Mouse (Mus musculus) heart, embryonic 14.5 days (tissue): ENCODE measurements around the gene Dvl3. TPM values are rescaled to one million over a fixed set of nuclear protein-coding genes. Genes with fewer than 3 reads are reported as not detected.

Source experiments
- ATAC-seq: fragments of 200-750 bp; cut with Nextera tagmentation; 2 replicates; pipeline ENCODE4 v1.8.0; 2017; ENCODE audit warnings: low read depth, moderate TSS enrichment; ENCODE audit not compliant: insufficient number of reproducible peaks, insufficient read depth, low FRiP score
- H3K27ac ChIP-seq, 2 experiments: fragments of 200-500 bp in 1 of 2; fragments of 300-500 bp in 1 of 2; sonication (generic) in 1 of 2; replicated peaks in 1 of 2; 2 replicates each; pipeline ENCODE4 v1.5.1; 2012 to 2014; ENCODE audit warnings: low read depth in 2 of 2, low read length in 2 of 2, control low read depth in 1 of 2, mild to moderate bottlenecking in 1 of 2, mixed read lengths in 1 of 2; ENCODE audit not compliant: control insufficient read depth in 1 of 2, insufficient read depth in 1 of 2
- H3K27me3 ChIP-seq: fragments of 300-500 bp; sonication (generic); 2 replicates; pipeline ENCODE4 v1.6.1; 2014; ENCODE audit warnings: mild to moderate bottlenecking, low read length, control low read depth; ENCODE audit not compliant: control insufficient read depth, insufficient read depth
- H3K36me3 ChIP-seq: fragments of 300-500 bp; sonication (generic); 2 replicates; pipeline ENCODE4 v1.6.1; 2014; ENCODE audit warnings: mild to moderate bottlenecking, control low read depth, low read length, mixed read lengths; ENCODE audit not compliant: control insufficient read depth, insufficient read depth
- H3K4me1 ChIP-seq, 2 experiments: fragments of 200-500 bp in 1 of 2; fragments of 300-500 bp in 1 of 2; sonication (generic) in 1 of 2; 2 replicates each; pipeline ENCODE4 v1.6.1; 2012 to 2014; ENCODE audit warnings: low read length in 2 of 2, control low read depth in 1 of 2, mixed read lengths in 1 of 2; ENCODE audit not compliant: control insufficient read depth in 2 of 2, insufficient read depth in 2 of 2
- H3K4me2 ChIP-seq: fragments of 300-500 bp; sonication (generic); 2 replicates; pipeline ENCODE4 v1.6.1; 2014; ENCODE audit warnings: mild to moderate bottlenecking, low read length
- H3K4me3 ChIP-seq, 2 experiments: fragments of 200-500 bp in 1 of 2; fragments of 300-500 bp in 1 of 2; sonication (generic) in 1 of 2; 2 replicates each; pipeline ENCODE4 v1.5.1; 2012 to 2014; ENCODE audit warnings: low read length in 2 of 2, mild to moderate bottlenecking in 2 of 2, control low read depth in 1 of 2, low read depth in 1 of 2, moderate library complexity in 1 of 2; ENCODE audit not compliant: control insufficient read depth in 1 of 2, insufficient read depth in 1 of 2
- H3K9ac ChIP-seq: fragments of 300-500 bp; sonication (generic); 2 replicates; pipeline ENCODE4 v1.6.1; 2014; ENCODE audit warnings: mild to moderate bottlenecking, low read length
- H3K9me3 ChIP-seq: fragments of 300-500 bp; sonication (generic); 2 replicates; pipeline ENCODE4 v1.6.1; 2016; ENCODE audit warnings: low read length, control low read depth; ENCODE audit not compliant: control insufficient read depth
- WGBS: fragments of 180-500 bp; shearing (Covaris S2); extraction: QIAGEN DNeasy Blood & Tissue Kit; methylation state at CpG from one replicate; pipeline ENCODE4 v1.1.7; 2014; 5-methylcytosine and 5-hydroxymethylcytosine counted together
- polyA plus RNA-seq: library from polyadenylated mRNA; unstranded; fragments of >200 nt; fragmentation: Nextera tagmentation; extraction: Ambion mirVana; gene quantifications from 2 replicates; pipeline ENCODE4 v1.2.1, GENCODE M21; 2014

Dvl3 gene
- polyA plus RNA-seq, 1 experiment from 2014 or later = 21.0 TPM

- ATAC-seq = peak; percentile 99
- Histone ChIP-seq H3K4me2 (peak within 1 kb of the TSS; percentile 88), H3K27ac (peak within 1 kb of the TSS; percentile 72 to 73), H3K36me3 (peaks cover 61% of the 10 kb centered on the region), H3K4me3 (peak within 1 kb of the TSS; percentile 74 to 77), H3K9ac (peak within 1 kb of the TSS; percentile 91), H3K9me3 (no peaks in the 10 kb centered on the region), H3K27me3 (no peaks in the 10 kb centered on the region), H3K4me1 (peaks cover 2 to 14% of the 10 kb centered on the region in 2 experiments; a peak in 3 of 4 replicates)
- WGBS = under 1% methylated on average over 56 of the region's 56 CpGs
Measured at GRCm38 (mm10) chr16:20548096-20548948, 31.5 kb downstream of the Dvl3 start, which contains the start of gene Abcf3. Gene Abcf3 (plus strand): TSS chr16:20548577.

GRCm38 (mm10) chr16:20549161-20549560 lies 32.4 kb downstream of the Dvl3 start:
- ATAC-seq = no peak
- Histone ChIP-seq H3K9me3 (no peaks in the 10 kb centered on the region), H3K27ac (peak overlapping the region in 1 of 2 experiments; percentile 59; a peak in 1 of 4 replicates), H3K4me2 (peak overlapping the region; percentile 88), H3K27me3 (no peaks in the 10 kb centered on the region), H3K4me3 (peak overlapping the region; percentile 74 to 77), H3K4me1 (peaks cover 2 to 14% of the 10 kb centered on the region in 2 experiments; a peak in 3 of 4 replicates), H3K9ac (peak overlapping the region; percentile 91), H3K36me3 (peaks cover 63% of the 10 kb centered on the region)
- 39% methylated on average over 9 of the region's 9 CpGs for WGBS

GRCm38 (mm10) chr16:20551691-20552090 lies 34.9 kb downstream of the Dvl3 start:
- ATAC-seq = no peak
- no peak overlapping the region for H3K4me2 ChIP-seq
- no peak overlapping the region for H3K4me3 ChIP-seq
- no peak overlapping the region for H3K27ac ChIP-seq
- 93% methylated on average over 5 of the region's 5 CpGs for WGBS
- H3K27me3 ChIP-seq = no peaks in the 10 kb centered on the region
- no peak overlapping the region for H3K9ac ChIP-seq
- peaks cover 2 to 14% of the 10 kb centered on the region in 2 experiments; a peak in 3 of 4 replicates for H3K4me1 ChIP-seq
- H3K9me3 ChIP-seq = no peaks in the 10 kb centered on the region
- H3K36me3 ChIP-seq = peaks cover 66% of the 10 kb centered on the region

- no peak for ATAC-seq
- Histone ChIP-seq H3K4me2 (no peak overlapping the region), H3K4me3 (no peak overlapping the region), H3K4me1 (peaks cover 2 to 11% of the 10 kb centered on the region in 2 experiments; a peak in 3 of 4 replicates), H3K9ac (no peak overlapping the region), H3K27ac (no peak overlapping the region), H3K27me3 (no peaks in the 10 kb centered on the region), H3K9me3 (no peaks in the 10 kb centered on the region), H3K36me3 (peaks cover 75% of the 10 kb centered on the region)
- 88% methylated on average over 1 of the region's 1 CpGs for WGBS
Measured at GRCm38 (mm10) chr16:20552594-20552993, 35.8 kb downstream of the Dvl3 start.

- Histone ChIP-seq H3K36me3 (peaks cover 97% of the 10 kb centered on the region), H3K9ac (no peak overlapping the region), H3K4me2 (no peak overlapping the region), H3K9me3 (no peaks in the 10 kb centered on the region), H3K27me3 (no peaks in the 10 kb centered on the region), H3K4me3 (no peak overlapping the region), H3K4me1 (no peaks in the 10 kb centered on the region), H3K27ac (no peak overlapping the region)
- 85% methylated on average over 6 of the region's 6 CpGs for WGBS
- no peak for ATAC-seq
Measured at GRCm38 (mm10) chr16:20555000-20555399, 38.2 kb downstream of the Dvl3 start.

- Histone ChIP-seq H3K36me3 (peaks cover 97% of the 10 kb centered on the region), H3K4me1 (no peaks in the 10 kb centered on the region)
- WGBS = 58% methylated on average over 7 of the region's 7 CpGs
Measured at GRCm38 (mm10) chr16:20557381-20557780, 40.6 kb downstream of the Dvl3 start.

GRCm38 (mm10) chr16:20565075-20565474 lies 48.3 kb downstream of the Dvl3 start:
- H3K4me3 ChIP-seq = no peak overlapping the region
- peaks cover 29% of the 10 kb centered on the region for H3K36me3 ChIP-seq
- H3K4me2 ChIP-seq = no peak overlapping the region
- WGBS = 69% methylated on average over 1 of the region's 1 CpGs
- no peak overlapping the region for H3K27ac ChIP-seq
- ATAC-seq = no peak
- no peak overlapping the region for H3K9ac ChIP-seq
- H3K9me3 ChIP-seq = no peaks in the 10 kb centered on the region
- H3K4me1 ChIP-seq = no peaks in the 10 kb centered on the region
- no peaks in the 10 kb centered on the region for H3K27me3 ChIP-seq

More at GRCm38 (mm10) chr16:20557381-20557780, 40.6 kb downstream of the Dvl3 start:
- Histone ChIP-seq H3K9me3 (no peaks in the 10 kb centered on the region), H3K4me3 (no peak overlapping the region), H3K4me2 (no peak overlapping the region), H3K9ac (no peak overlapping the region), H3K27ac (no peak overlapping the region), H3K27me3 (no peaks in the 10 kb centered on the region)
- ATAC-seq = no peak
